Mouse (Mus musculus) layer of hippocampus, postnatal 10 days (tissue): ENCODE results near the gene Rgs5. TPM values are rescaled to one million over a fixed set of nuclear protein-coding genes. Genes with fewer than 3 reads are reported as not detected.

Source experiments
- DNase-seq, 2 experiments: peaks; one replicate each; pipeline ENCODE4 v3.0.0; 2021; ENCODE audit warnings: low spot score in 2 of 2
- total RNA-seq, 2 experiments: library from RNA; stranded (reverse); gene quantifications; 2 replicates each; pipeline ENCODE4 v1.2.3; 2021

The Rgs5 gene
- total RNA-seq, 2 experiments from 2014 or later = 103 to 116 TPM

GRCm38 (mm10) chr1:169721836-169722235 lies 66.5 kb downstream of the Rgs5 start:
- DNase-seq = no peak

DNA sequence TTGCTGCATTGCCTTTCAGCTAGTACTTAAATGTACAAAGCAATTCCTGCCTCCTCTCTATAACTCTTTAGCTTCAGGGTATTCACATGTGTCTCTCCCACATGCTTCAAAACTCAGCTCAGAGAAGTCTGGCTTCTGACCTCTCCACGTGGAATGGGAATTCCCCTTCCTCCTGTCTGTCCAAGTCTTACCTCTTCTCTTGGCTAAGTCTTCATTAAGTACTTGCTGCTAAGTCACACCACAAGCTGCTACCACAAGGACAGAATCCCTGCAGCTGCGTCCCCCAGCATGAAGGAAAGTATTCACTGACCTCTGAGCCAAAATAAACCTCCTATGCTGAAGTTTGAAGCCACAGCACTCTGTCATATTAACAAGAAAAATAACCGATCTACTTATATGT lies 71.0 kb downstream of the Rgs5 start:
- no peak for DNase-seq

DNA sequence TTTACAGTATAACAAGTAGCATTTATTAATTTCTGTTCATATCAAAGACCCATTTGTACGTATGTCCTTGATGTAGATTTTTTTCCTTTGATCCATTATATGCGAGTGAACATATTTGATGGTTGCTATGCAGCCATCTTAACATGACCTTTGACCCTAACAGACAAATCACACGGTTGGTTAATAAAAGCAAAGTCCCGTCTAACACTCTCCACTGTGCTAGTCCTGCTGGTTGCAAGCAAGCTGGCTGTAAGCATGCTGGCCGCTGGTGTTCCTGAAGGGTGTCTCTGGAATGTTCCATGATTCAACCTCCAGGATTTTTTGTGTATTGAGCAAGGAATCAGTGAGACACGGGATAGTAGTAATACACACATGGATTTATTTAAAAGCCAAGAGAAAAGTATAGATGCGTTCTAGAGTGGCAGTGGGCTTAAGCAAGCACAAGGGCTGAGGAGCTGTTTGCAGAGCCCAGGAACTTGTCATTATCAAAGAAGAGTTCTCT lies 75.3 kb downstream of the Rgs5 start:
- no peak for DNase-seq

- no peak for DNase-seq
Measured at GRCm38 (mm10) chr1:169736139-169736538, 80.8 kb downstream of the Rgs5 start.

GRCm38 (mm10) chr1:169737231-169737630 lies 81.9 kb downstream of the Rgs5 start:
- no peak for DNase-seq

DNA sequence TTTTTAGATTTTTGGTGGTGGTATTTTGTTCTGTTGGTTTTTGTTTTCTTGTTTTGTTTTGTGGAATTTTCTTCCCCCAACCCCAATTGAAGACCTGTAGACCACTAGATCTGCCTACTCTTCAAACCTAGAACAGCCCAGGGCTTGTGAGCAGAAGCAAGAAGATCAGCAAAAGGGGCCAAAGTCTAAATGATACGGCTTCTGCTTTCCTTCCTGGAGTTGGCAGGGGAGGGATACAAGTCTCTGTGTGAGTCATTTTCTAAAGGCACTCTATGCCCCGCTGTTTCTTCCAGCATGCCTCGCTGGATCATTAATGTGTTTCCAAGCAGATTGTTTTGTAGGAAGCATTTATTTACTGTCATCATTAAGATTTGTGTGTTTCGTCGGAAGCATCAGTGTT lies 85.8 kb downstream of the Rgs5 start:
- no peak for DNase-seq

Other genes starting within 250 kb of the Rgs5 start
- gene Nuf2, start 124.0 kb upstream of the Rgs5 start, total RNA-seq = 1 to 10 TPM; 7.4 to 8.1 TPM
- 100 to 1,000 TPM; 141 to 144 TPM for gene Rgs4, start 92.1 kb downstream of the Rgs5 start, total RNA-seq